Comparison of ENCODE assay signal across 9 mouse cellular contexts in genomic region chr3:87988068-87988467, GRCm38 (mm10). TPM values are rescaled to one million over a fixed set of nuclear protein-coding genes. Genes with fewer than 3 reads are reported as not detected.
DNase-seq lines count a peak whose midpoint lies in the region; ATAC-seq lines count a peak whose summit lies in the region.
"Had no signal": no experiment of that assay in that cellular context is flagged by ENCODE, and none has a peak within 500 bp of the region (broad histone marks: within the 10 kb centered on the region; RNA-seq: fewer than 3 reads in every experiment).

No protein-coding gene starts in this region.

- peak overlapping the region; percentile 41 for H3K4me3 ChIP-seq in kidney, embryonic 15.5 days (replicated peaks)
- peak overlapping the region; percentile 56 for H3K4me3 ChIP-seq in embryonic facial prominence, embryonic 10.5 days
- peak overlapping the region; percentile 35 for H3K4me3 ChIP-seq in hindbrain, embryonic 14.5 days (replicated peaks; ENCODE audit: low read length)
- H3K4me3 ChIP-seq in midbrain, embryonic 15.5 days, result peak overlapping the region; percentile 41

- no peaks in the 10 kb centered on the region for H3K36me3 ChIP-seq in kidney, embryonic 15.5 days
- no peaks in the 10 kb centered on the region for H3K36me3 ChIP-seq in embryonic facial prominence, embryonic 10.5 days (replicated peaks)
- no peaks in the 10 kb centered on the region for H3K36me3 ChIP-seq in hindbrain, embryonic 14.5 days (replicated peaks; ENCODE audit: control insufficient read depth, insufficient read depth)
- H3K36me3 ChIP-seq in midbrain, embryonic 15.5 days (replicated peaks), result no peaks in the 10 kb centered on the region

- no peak overlapping the region for H3K27ac ChIP-seq in kidney, embryonic 15.5 days
- peak overlapping the region; percentile 64 for H3K27ac ChIP-seq in embryonic facial prominence, embryonic 10.5 days (replicated peaks)
- 0 out of 2 replicates have a peak overlapping the region, but pooled peaks have one; percentile 59 for H3K27ac ChIP-seq in hindbrain, embryonic 14.5 days
- peak overlapping the region; percentile 43 for H3K27ac ChIP-seq in midbrain, embryonic 15.5 days

- H3K27me3 ChIP-seq in kidney, embryonic 15.5 days, result peaks cover 48% of the 10 kb centered on the region
- peaks cover 68% of the 10 kb centered on the region for H3K27me3 ChIP-seq in embryonic facial prominence, embryonic 10.5 days (replicated peaks; ENCODE audit: low read depth, poor library complexity, severe bottlenecking)
- H3K27me3 ChIP-seq in hindbrain, embryonic 14.5 days (ENCODE audit: control insufficient read depth, insufficient read depth, low read length), result peaks cover 4% of the 10 kb centered on the region; the same call in 1 of the 2 replicates
- peaks cover 21% of the 10 kb centered on the region for H3K27me3 ChIP-seq in midbrain, embryonic 15.5 days (replicated peaks)

- H3K4me2 ChIP-seq in kidney, embryonic 15.5 days, result peak overlapping the region; percentile 76
- peak overlapping the region; percentile 77 for H3K4me2 ChIP-seq in hindbrain, embryonic 14.5 days (replicated peaks)
- peak overlapping the region; percentile 77 for H3K4me2 ChIP-seq in midbrain, embryonic 15.5 days

- peaks cover 52% of the 10 kb centered on the region for H3K4me1 ChIP-seq in kidney, embryonic 15.5 days
- H3K4me1 ChIP-seq in embryonic facial prominence, embryonic 10.5 days, result peaks cover 68% of the 10 kb centered on the region
- H3K4me1 ChIP-seq in hindbrain, embryonic 14.5 days (replicated peaks; ENCODE audit: control insufficient read depth, insufficient read depth, low read length), result peaks cover 26% of the 10 kb centered on the region
- H3K4me1 ChIP-seq in midbrain, embryonic 15.5 days, result peaks cover 42% of the 10 kb centered on the region

- 2% methylated on average over 15 of the region's 15 CpGs for WGBS in kidney, embryonic 15.5 days
- 6% methylated on average over 15 of the region's 15 CpGs for WGBS in embryonic facial prominence, embryonic 10.5 days
- WGBS in hindbrain, embryonic 14.5 days, result 9% methylated on average over 15 of the region's 15 CpGs
- WGBS in midbrain, embryonic 15.5 days, result 8% methylated on average over 15 of the region's 15 CpGs

- H3K9me3 ChIP-seq in kidney, embryonic 15.5 days (replicated peaks), result no peaks in the 10 kb centered on the region
- no peaks in the 10 kb centered on the region for H3K9me3 ChIP-seq in embryonic facial prominence, embryonic 10.5 days
- no peaks in the 10 kb centered on the region for H3K9me3 ChIP-seq in hindbrain, embryonic 14.5 days (ENCODE audit: control insufficient read depth, low read length)
- no peaks in the 10 kb centered on the region for H3K9me3 ChIP-seq in midbrain, embryonic 15.5 days

- no peak for ATAC-seq in kidney, embryonic 15.5 days (replicated peaks; ENCODE audit: low FRiP score)
- ATAC-seq in hindbrain, embryonic 14.5 days (ENCODE audit: low FRiP score), result peak; percentile 7; the same call in 1 of the 2 replicates
- peak; percentile 34 for ATAC-seq in midbrain, embryonic 15.5 days (replicated peaks)
- ATAC-seq in monocyte, adult 5-6 weeks (replicated peaks; ENCODE audit: insufficient number of reproducible peaks, low FRiP score, low TSS enrichment, poor library complexity, severe bottlenecking), result no peak

- peak overlapping the region; percentile 27 for H3K9ac ChIP-seq in kidney, embryonic 15.5 days
- H3K9ac ChIP-seq in hindbrain, embryonic 14.5 days, result peak overlapping the region; percentile 55
- H3K9ac ChIP-seq in midbrain, embryonic 15.5 days, result peak overlapping the region; percentile 43

- no peak for DNase-seq in kidney, postnatal 36 days
- DNase-seq in embryonic facial prominence, embryonic 10.5 days (ENCODE audit: low spot score), result no peak
- DNase-seq in hindbrain, embryonic 14.5 days (ENCODE audit: low spot score), result peak; percentile 27
- DNase-seq in adrenal gland, adult 2 months, result no peak
- no peak for DNase-seq in gastrocnemius, adult 18-20 months (ENCODE audit: low spot score)

RNA-seq across cellular contexts. Expression of gene Bcan, which starts 12.0 kb away (rescaled TPM):
- polyA plus RNA-seq in kidney, embryonic 15.5 days (2015; fragmentation: Nextera tagmentation; extraction: Ambion mirVana), result 0.17 and 0.33 TPM in 2 replicates
- polyA plus RNA-seq in embryonic facial prominence, embryonic 10.5 days (2016; fragmentation: Nextera tagmentation; extraction: Ambion mirVana), result 0.32 and 0.41 TPM in 2 replicates
- polyA plus RNA-seq in hindbrain, embryonic 14.5 days (2014; fragmentation: Nextera tagmentation; extraction: Ambion mirVana), result 89.1 and 99.3 TPM in 2 replicates
- 53.4 and 62.8 TPM in 2 replicates for polyA plus RNA-seq in midbrain, embryonic 15.5 days (2015; fragmentation: Nextera tagmentation; extraction: Ambion mirVana)
- 10 to 100 TPM; 52.6 to 54.9 TPM for total RNA-seq in adrenal gland, adult 2 months (2021)
- polyA plus RNA-seq in adrenal gland, adult 2 months (2012; rRNA removed), result 127 and 132 TPM in 2 replicates
- not detected in 3 replicates for total RNA-seq in monocyte, adult 5-6 weeks (2017)
- total RNA-seq in gastrocnemius, adult 18-20 months (2021), result not detected

RNA-seq across cellular contexts. Expression of gene Nes, which starts 17.2 kb away (rescaled TPM):
- polyA plus RNA-seq in kidney, embryonic 15.5 days (2015; fragmentation: Nextera tagmentation; extraction: Ambion mirVana), result 31.1 and 34.6 TPM in 2 replicates
- 35.3 and 46.2 TPM in 2 replicates for polyA plus RNA-seq in embryonic facial prominence, embryonic 10.5 days (2016; fragmentation: Nextera tagmentation; extraction: Ambion mirVana)
- 20.5 and 20.7 TPM in 2 replicates for polyA plus RNA-seq in hindbrain, embryonic 14.5 days (2014; fragmentation: Nextera tagmentation; extraction: Ambion mirVana)
- polyA plus RNA-seq in midbrain, embryonic 15.5 days (2015; fragmentation: Nextera tagmentation; extraction: Ambion mirVana), result 33.0 and 40.7 TPM in 2 replicates
- 1 to 10 TPM; 7.0 to 9.2 TPM for total RNA-seq in adrenal gland, adult 2 months (2021)
- 3.5 and 7.0 TPM in 2 replicates for polyA plus RNA-seq in adrenal gland, adult 2 months (2012; rRNA removed)
- total RNA-seq in monocyte, adult 5-6 weeks (2017), result 0.58 to 2.0 TPM (median 1.6 TPM) in 3 replicates
- 10 to 100 TPM; 10.8 to 24.9 TPM for total RNA-seq in gastrocnemius, adult 18-20 months (2021)

RNA-seq across cellular contexts. Expression of gene Hapln2, which starts 39.3 kb away (rescaled TPM):
- polyA plus RNA-seq in kidney, embryonic 15.5 days (2015; fragmentation: Nextera tagmentation; extraction: Ambion mirVana), result 0.12 and 0.23 TPM in 2 replicates
- not detected in 2 replicates for polyA plus RNA-seq in embryonic facial prominence, embryonic 10.5 days (2016; fragmentation: Nextera tagmentation; extraction: Ambion mirVana)
- polyA plus RNA-seq in hindbrain, embryonic 14.5 days (2014; fragmentation: Nextera tagmentation; extraction: Ambion mirVana), result 0.41 and 0.67 TPM in 2 replicates
- polyA plus RNA-seq in midbrain, embryonic 15.5 days (2015; fragmentation: Nextera tagmentation; extraction: Ambion mirVana), result 0.71 and 0.82 TPM in 2 replicates
- total RNA-seq in adrenal gland, adult 2 months (2021), result not detected
- polyA plus RNA-seq in adrenal gland, adult 2 months (2012; rRNA removed), result 0.65 TPM in 1 of 2 replicates, not detected in the other
- total RNA-seq in monocyte, adult 5-6 weeks (2017), result not detected in 3 replicates
- total RNA-seq in gastrocnemius, adult 18-20 months (2021), result not detected
- polyA plus RNA-seq: large intestine, adult 2 months had no signal

RNA-seq across cellular contexts. Expression of gene Crabp2, which starts 39.6 kb away (rescaled TPM):
- 81.1 and 82.3 TPM in 2 replicates for polyA plus RNA-seq in kidney, embryonic 15.5 days (2015; fragmentation: Nextera tagmentation; extraction: Ambion mirVana)
- 686 and 800 TPM in 2 replicates for polyA plus RNA-seq in embryonic facial prominence, embryonic 10.5 days (2016; fragmentation: Nextera tagmentation; extraction: Ambion mirVana)
- 48.7 and 56.4 TPM in 2 replicates for polyA plus RNA-seq in hindbrain, embryonic 14.5 days (2014; fragmentation: Nextera tagmentation; extraction: Ambion mirVana)
- 44.8 and 52.1 TPM in 2 replicates for polyA plus RNA-seq in midbrain, embryonic 15.5 days (2015; fragmentation: Nextera tagmentation; extraction: Ambion mirVana)
- total RNA-seq in adrenal gland, adult 2 months (2021), result under 1 TPM; 0.52 to 0.72 TPM
- 0.47 TPM in 1 of 2 replicates, not detected in the other for polyA plus RNA-seq in adrenal gland, adult 2 months (2012; rRNA removed)
- total RNA-seq in monocyte, adult 5-6 weeks (2017), result not detected in 3 replicates
- under 1 TPM in 1 of 2 experiments, not detected in 1; 0.57 TPM for total RNA-seq in gastrocnemius, adult 18-20 months (2021)
- polyA plus RNA-seq: large intestine, adult 2 months had no signal

RNA-seq across cellular contexts. Expression of gene Gpatch4, which starts 54.8 kb away (rescaled TPM):
- 38.2 and 45.4 TPM in 2 replicates for polyA plus RNA-seq in kidney, embryonic 15.5 days (2015; fragmentation: Nextera tagmentation; extraction: Ambion mirVana)
- 52.2 and 52.4 TPM in 2 replicates for polyA plus RNA-seq in embryonic facial prominence, embryonic 10.5 days (2016; fragmentation: Nextera tagmentation; extraction: Ambion mirVana)
- 29.8 and 30.4 TPM in 2 replicates for polyA plus RNA-seq in hindbrain, embryonic 14.5 days (2014; fragmentation: Nextera tagmentation; extraction: Ambion mirVana)
- polyA plus RNA-seq in midbrain, embryonic 15.5 days (2015; fragmentation: Nextera tagmentation; extraction: Ambion mirVana), result 32.0 and 35.3 TPM in 2 replicates
- total RNA-seq in adrenal gland, adult 2 months (2021), result 10 to 100 TPM; 13.9 to 16.6 TPM
- 2.3 and 3.5 TPM in 2 replicates for polyA plus RNA-seq in adrenal gland, adult 2 months (2012; rRNA removed)
- total RNA-seq in monocyte, adult 5-6 weeks (2017), result 3.8 to 10.5 TPM (median 4.8 TPM) in 3 replicates
- 10 to 100 TPM; 20.3 to 20.4 TPM for total RNA-seq in gastrocnemius, adult 18-20 months (2021)

Comparison
In these comparisons a context has a peak if more than half of its experiments do, and no peak if none do; other contexts are left out.
1. ATAC-seq: peak in hindbrain, embryonic 14.5 days (single experiment) and midbrain, embryonic 15.5 days (single experiment); none in kidney, embryonic 15.5 days (single experiment) and monocyte, adult 5-6 weeks (single experiment).
2. RNA of gene Bcan, which starts 12.0 kb away (polyA plus RNA-seq): 127 to 132 TPM in adrenal gland, adult 2 months, 89.1 to 99.3 TPM in hindbrain, embryonic 14.5 days and 53.4 to 62.8 TPM in midbrain, embryonic 15.5 days; 0.32 to 0.41 TPM in embryonic facial prominence, embryonic 10.5 days and 0.17 to 0.33 TPM in kidney, embryonic 15.5 days; every median in the first group is over 10 times any median in the second.
3. Peak in every context shown above with its lines, with median percentiles within 50 percentile points of each other: H3K4me2 ChIP-seq, H3K4me3 ChIP-seq and H3K9ac ChIP-seq.